Mouse (Mus musculus): Measurements from ENCODE around the gene Tcp11l2. TPM values are rescaled to one million over a fixed set of nuclear protein-coding genes. Genes with fewer than 3 reads are reported as not detected.
A peak's percentile ranks its signal among the peaks of the same experiment; 100 is the strongest.

Tcp11l2 gene
- polyA plus RNA-seq, 1 experiment from 2014 or later, result 6.4 TPM

DNA sequence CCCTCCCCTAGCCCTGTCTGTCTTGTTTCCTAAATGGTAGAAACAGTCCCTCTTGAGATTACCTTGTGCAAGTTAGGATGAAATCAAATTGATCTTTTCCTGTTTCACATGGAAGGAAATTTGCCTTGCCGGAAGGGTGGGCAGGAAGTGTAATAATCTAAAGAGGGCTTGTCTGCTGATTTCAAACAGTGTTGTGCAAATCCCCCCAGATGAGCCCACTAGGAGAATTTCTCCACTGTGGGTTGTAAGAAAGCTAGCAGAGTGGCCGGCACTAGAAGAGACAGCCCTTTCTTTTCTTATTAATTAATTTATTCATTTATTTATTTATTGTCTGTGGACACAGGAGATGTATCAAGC is 8.8 kb downstream of the Tcp11l2 start:
- Histone ChIP-seq H3K4me1 (peaks cover 21% of the 10 kb centered on the region), H3K9me3 (no peaks in the 10 kb centered on the region), H3K36me3 (no peaks in the 10 kb centered on the region; the same call in 1 of the 2 replicates), H3K27me3 (ENCODE audit: insufficient read depth, poor library complexity, severe bottlenecking) (no peaks in the 10 kb centered on the region), H3K4me3 (no peak overlapping the region), H3K27ac (no peak overlapping the region)
- no peak for DNase-seq (ENCODE audit: low spot score)
- WGBS, result 66% methylated on average over 2 of the region's 2 CpGs

DNA sequence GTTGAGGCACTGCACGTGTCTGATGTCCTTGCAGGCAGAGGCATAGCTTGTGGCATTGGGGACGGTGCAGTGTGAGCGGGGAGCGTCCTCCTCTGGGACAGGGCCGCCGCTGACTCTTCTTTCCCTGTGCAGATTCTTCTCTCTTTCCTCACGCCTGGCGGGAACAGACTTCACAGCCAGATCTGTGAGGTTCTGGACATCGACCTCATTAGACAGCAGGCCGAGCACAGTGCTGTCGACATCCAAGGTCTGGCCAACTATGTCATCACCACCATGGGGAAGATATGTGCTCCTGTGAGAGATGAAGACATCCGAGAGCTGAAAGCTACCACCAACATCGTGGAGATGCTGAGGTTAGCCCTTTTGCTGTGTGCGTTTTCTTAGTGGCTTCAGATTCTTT is 14.5 kb downstream of the Tcp11l2 start:
- no peak overlapping the region for H3K27ac ChIP-seq
- H3K9me3 ChIP-seq, result no peaks in the 10 kb centered on the region
- H3K4me1 ChIP-seq, result no peaks in the 10 kb centered on the region
- DNase-seq (ENCODE audit: low spot score), result no peak
- WGBS, result 66% methylated on average over 14 of the region's 14 CpGs
- no peaks in the 10 kb centered on the region; the same call in 1 of the 2 replicates for H3K36me3 ChIP-seq
- no peaks in the 10 kb centered on the region for H3K27me3 ChIP-seq (ENCODE audit: insufficient read depth, poor library complexity, severe bottlenecking)
- H3K4me3 ChIP-seq, result no peak overlapping the region

DNA sequence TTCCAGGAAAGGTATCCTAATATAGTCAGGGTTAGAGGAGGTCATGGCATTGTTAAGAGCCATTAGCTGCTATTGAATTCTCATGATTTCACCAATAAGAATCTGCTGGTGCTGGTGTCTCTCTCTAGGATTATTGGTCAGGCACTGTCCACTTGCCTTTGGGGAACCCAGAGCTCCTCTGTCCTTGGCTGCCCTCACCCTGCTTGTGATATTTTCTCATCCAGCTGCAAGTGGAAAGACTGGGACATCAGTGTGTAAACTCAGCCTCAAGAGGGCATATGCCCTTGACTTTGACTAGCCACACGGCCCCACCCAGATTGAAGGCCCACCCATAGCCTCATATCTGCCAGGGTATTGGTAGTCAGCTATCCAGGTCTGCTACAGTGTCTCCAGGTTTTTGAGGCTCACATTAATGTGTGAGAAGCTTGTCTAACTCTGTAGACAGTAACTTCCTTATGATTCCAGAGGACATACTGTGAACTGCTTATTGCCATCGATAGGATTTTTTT is 15.3 kb downstream of the Tcp11l2 start:
- no peak for DNase-seq (ENCODE audit: low spot score)
- WGBS, result 83% methylated on average over 2 of the region's 2 CpGs
- Histone ChIP-seq H3K36me3 (no peaks in the 10 kb centered on the region; the same call in 1 of the 2 replicates), H3K27me3 (ENCODE audit: insufficient read depth, poor library complexity, severe bottlenecking) (no peaks in the 10 kb centered on the region), H3K27ac (no peak overlapping the region), H3K4me1 (no peaks in the 10 kb centered on the region), H3K9me3 (no peaks in the 10 kb centered on the region), H3K4me3 (no peak overlapping the region)

DNA sequence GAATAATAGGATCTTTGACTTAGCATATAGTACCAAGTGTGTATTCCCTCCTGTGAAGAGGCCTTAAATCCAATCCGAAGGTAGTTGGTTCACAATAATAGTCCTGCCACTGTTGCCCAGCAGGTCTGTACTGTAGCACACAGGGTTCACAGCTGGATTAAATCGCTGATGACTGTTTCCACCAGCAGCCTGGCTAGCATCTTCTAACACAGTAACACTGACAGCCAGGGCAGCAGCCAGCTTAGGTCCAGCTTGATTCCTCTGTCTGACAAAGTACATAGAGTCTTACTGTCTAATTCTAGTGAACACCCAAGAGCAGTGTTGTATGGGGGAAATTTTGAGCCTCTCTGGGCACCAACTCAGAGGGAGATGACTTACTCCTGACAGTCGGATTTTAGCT is 16.3 kb downstream of the Tcp11l2 start:
- Histone ChIP-seq H3K4me3 (no peak overlapping the region), H3K4me1 (no peaks in the 10 kb centered on the region), H3K27ac (no peak overlapping the region), H3K9me3 (no peaks in the 10 kb centered on the region), H3K36me3 (no peaks in the 10 kb centered on the region; the same call in 1 of the 2 replicates), H3K27me3 (ENCODE audit: insufficient read depth, poor library complexity, severe bottlenecking) (no peaks in the 10 kb centered on the region)
- DNase-seq (ENCODE audit: low spot score), result no peak
- 67% methylated on average over 3 of the region's 3 CpGs for WGBS

DNA sequence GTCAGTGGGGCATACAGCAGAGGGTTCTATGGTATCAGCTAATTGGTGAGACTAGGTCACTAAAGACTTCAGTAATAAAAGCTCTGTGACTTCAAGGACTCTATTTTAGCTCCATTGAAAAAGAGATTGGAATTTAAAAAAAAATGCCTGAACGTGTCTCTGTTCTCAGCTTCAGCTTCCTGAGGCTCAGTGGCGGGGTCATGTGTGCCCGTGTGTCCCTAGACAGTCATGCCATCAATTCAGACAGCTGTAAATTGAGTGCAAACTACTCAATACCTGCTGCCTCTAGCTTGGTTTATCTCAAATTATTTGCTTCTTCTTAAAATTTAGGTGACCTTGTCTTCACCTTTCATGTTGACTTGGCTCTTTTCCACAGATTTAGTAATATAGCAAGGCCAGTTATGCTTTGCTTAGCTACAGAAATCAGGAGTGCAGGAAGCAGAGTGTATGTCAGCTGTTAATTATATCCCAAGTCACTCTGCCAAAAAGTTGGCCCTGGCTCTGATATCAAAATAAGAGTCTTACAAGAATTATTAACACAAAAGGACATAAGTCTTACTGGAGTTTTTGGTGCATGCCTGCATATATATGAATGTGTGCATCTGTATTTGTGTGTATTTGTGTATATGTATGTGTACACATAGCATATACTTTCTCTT is 20.8 kb downstream of the Tcp11l2 start:
- no peaks in the 10 kb centered on the region for H3K36me3 ChIP-seq
- peak; percentile 7 for DNase-seq (ENCODE audit: low spot score)
- H3K27me3 ChIP-seq (ENCODE audit: insufficient read depth, poor library complexity, severe bottlenecking), result no peaks in the 10 kb centered on the region
- WGBS, result 71% methylated on average over 3 of the region's 3 CpGs
- H3K4me1 ChIP-seq, result no peaks in the 10 kb centered on the region
- no peaks in the 10 kb centered on the region for H3K9me3 ChIP-seq
- H3K4me3 ChIP-seq, result no peak overlapping the region
- no peak overlapping the region for H3K27ac ChIP-seq

DNA sequence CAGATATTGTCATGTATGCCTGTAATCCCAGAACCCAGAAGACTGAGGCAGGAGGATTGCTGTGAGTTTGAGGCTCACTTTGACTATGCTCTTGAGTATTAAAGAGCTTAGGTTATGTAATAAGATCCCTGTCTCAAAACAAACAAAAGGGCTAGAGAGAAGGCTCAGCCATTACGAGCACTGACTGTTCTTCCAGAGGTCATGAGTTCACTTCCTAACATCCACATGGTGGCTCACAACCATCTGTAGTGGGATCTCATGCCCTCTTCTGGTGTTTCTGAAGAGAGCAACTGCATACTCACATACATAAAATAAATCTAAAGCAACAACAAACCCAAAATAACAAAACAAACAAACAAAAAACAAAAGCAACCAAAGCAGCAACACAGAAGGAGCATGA is 21.7 kb downstream of the Tcp11l2 start:
- Histone ChIP-seq H3K4me3 (no peak overlapping the region), H3K27ac (no peak overlapping the region), H3K36me3 (no peaks in the 10 kb centered on the region), H3K9me3 (no peaks in the 10 kb centered on the region), H3K27me3 (ENCODE audit: insufficient read depth, poor library complexity, severe bottlenecking) (no peaks in the 10 kb centered on the region), H3K4me1 (no peaks in the 10 kb centered on the region)
- 47% methylated on average over 1 of the region's 1 CpGs for WGBS
- DNase-seq (ENCODE audit: low spot score), result peak; percentile 58

DNA sequence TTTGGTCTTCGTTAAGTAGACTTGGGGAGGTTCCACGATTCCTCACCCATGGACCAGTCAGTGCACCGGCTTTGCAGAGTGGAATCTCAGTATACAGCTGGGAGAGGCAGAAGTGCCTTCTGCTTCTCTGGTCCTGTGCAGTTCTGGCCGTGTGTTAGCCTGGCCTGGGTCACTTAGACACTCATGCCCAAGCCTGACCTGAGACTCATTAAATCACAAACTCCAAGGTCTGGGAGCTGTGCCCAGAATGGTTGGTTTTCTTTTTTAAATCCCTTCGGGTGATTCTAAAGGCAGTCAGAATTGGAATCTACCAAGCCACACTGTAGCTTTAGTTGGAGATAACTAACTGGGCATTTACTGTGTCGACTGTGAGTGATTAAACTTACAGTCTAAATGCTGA is 23.7 kb downstream of the Tcp11l2 start:
- 79% methylated on average over 6 of the region's 6 CpGs for WGBS

DNA sequence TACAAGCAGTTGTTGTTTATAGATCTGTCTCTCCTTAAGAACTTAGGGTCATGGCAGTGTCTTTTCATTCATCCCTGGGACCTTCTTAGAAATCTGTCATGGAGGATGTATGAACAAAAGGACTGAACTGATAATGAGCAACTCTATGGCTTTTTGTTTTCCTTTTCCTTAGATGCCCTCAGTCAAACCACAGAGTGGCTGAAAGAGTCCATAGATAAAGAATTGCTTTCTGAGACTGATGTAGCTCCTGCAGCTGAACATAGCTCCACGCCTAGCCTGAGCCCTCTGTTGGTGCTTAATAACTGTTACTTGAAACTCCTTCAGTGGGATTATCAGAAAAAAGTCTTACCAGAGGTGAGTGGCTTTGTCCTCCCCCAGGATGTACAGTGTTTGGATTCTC is 27.9 kb downstream of the Tcp11l2 start:
- no peaks in the 10 kb centered on the region for H3K27me3 ChIP-seq (ENCODE audit: insufficient read depth, poor library complexity, severe bottlenecking)
- WGBS, result 73% methylated on average over 1 of the region's 1 CpGs
- peaks cover 7% of the 10 kb centered on the region; the same call in 1 of the 2 replicates for H3K4me1 ChIP-seq
- no peak overlapping the region for H3K4me3 ChIP-seq
- H3K36me3 ChIP-seq, result peaks cover 4% of the 10 kb centered on the region; the same call in 1 of the 2 replicates
- H3K27ac ChIP-seq, result no peak overlapping the region
- no peak for DNase-seq (ENCODE audit: low spot score)
- no peaks in the 10 kb centered on the region for H3K9me3 ChIP-seq

More for the DNA sequence above, 23.7 kb downstream of the Tcp11l2 start:
- Histone ChIP-seq H3K4me1 (no peaks in the 10 kb centered on the region), H3K27me3 (ENCODE audit: insufficient read depth, poor library complexity, severe bottlenecking) (no peaks in the 10 kb centered on the region), H3K27ac (no peak overlapping the region), H3K36me3 (no peaks in the 10 kb centered on the region; the same call in 1 of the 2 replicates), H3K4me3 (no peak overlapping the region), H3K9me3 (no peaks in the 10 kb centered on the region)
- DNase-seq (ENCODE audit: low spot score), result no peak

DNA sequence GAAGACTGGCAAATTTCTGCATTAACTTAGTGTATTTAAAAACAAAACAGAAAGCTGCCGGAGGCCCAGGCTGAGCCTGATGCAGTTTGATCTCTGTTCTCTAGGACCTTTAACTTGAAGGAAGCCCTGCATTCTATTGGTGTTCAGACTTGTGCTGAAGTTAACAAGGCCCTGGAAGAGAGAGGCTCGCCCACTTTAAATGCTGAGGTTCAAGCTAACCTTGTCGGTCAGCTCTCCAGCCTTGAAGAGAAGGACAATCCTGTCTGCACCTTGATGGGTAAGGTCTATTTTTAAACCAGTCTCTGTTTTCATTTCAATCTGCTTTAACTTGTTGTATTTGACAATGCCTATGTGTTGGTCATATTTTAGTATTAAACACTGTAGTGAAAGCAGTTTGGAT is 31.9 kb downstream of the Tcp11l2 start:
- no peak overlapping the region for H3K4me3 ChIP-seq
- H3K36me3 ChIP-seq, result peaks cover 4% of the 10 kb centered on the region; the same call in 1 of the 2 replicates
- H3K27ac ChIP-seq, result peak overlapping the region; percentile 49; the same call in 1 of the 2 replicates
- H3K4me1 ChIP-seq, result peaks cover 42% of the 10 kb centered on the region
- no peaks in the 10 kb centered on the region for H3K9me3 ChIP-seq
- WGBS, result 53% methylated on average over 3 of the region's 3 CpGs
- H3K27me3 ChIP-seq (ENCODE audit: insufficient read depth, poor library complexity, severe bottlenecking), result no peaks in the 10 kb centered on the region
- no peak for DNase-seq (ENCODE audit: low spot score)

DNA sequence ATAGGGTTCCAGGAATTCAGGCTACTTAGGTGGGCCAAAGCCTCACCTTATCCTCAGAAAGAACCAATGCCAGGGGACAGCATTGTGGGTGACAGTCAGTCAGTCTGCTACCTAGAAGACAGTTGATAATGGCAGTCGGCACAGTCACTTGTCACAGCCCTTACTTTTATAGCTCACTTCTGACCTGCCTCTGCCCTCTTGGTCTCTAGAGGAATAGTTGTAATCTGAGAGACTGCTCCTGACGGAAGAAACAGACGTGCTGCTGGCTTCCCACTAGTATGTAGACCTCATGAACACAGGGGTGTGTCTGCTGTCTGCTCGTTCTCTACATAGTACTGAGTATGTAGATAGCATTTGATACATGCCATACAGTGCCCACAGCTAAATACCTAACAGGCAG is 33.9 kb downstream of the Tcp11l2 start:
- DNase-seq (ENCODE audit: low spot score), result no peak
- no peak overlapping the region for H3K4me3 ChIP-seq
- H3K27me3 ChIP-seq (ENCODE audit: insufficient read depth, poor library complexity, severe bottlenecking), result no peaks in the 10 kb centered on the region
- peaks cover 4% of the 10 kb centered on the region; the same call in 1 of the 2 replicates for H3K36me3 ChIP-seq
- WGBS, result 33% methylated on average over 4 of the region's 4 CpGs
- H3K4me1 ChIP-seq, result peaks cover 46% of the 10 kb centered on the region
- no peaks in the 10 kb centered on the region for H3K9me3 ChIP-seq
- peak overlapping the region; percentile 74 for H3K27ac ChIP-seq

DNA sequence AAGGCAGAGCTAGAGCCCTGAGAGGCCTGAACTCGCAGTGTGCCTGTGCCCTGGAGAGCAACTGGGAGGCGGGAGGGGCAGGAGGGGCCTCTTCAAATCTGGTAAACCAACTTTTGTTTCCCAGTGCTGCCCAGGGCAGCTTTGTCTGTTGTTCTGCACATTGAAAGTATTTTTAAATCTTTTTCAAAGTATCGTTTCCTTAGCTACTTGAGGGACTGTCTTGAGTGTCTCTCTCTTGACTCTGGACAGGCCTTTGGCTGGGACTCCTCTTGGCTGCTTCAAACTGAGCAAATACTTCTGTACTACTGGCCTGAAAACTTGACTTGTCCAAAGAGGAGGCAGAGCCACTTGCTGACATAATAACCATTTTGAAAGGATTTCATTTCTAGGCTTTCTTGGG is 34.4 kb downstream of the Tcp11l2 start:
- 68% methylated on average over 3 of the region's 3 CpGs for WGBS

DNA sequence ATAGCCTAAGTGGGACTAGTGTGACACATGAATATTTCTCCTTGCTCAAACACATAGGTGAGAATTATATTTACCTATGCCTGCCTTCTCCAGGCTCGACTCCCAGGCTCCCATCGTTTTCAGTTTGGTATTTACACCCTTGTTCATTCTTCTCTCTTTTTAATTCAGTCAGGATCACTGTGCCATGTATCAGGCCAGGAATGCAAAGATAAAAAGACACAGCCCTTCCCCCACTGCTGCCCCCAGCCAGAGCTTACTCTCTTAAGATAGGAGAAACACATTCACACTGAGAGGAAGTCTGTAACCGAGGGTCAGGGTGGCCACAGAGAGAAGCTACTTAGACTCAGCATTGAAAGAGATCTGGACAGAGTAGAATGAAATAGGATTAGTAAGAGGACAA is 35.2 kb downstream of the Tcp11l2 start:
- Histone ChIP-seq H3K4me3 (no peak overlapping the region), H3K4me1 (peaks cover 48% of the 10 kb centered on the region), H3K27me3 (ENCODE audit: insufficient read depth, poor library complexity, severe bottlenecking) (no peaks in the 10 kb centered on the region), H3K9me3 (no peaks in the 10 kb centered on the region), H3K36me3 (no peaks in the 10 kb centered on the region), H3K27ac (peak overlapping the region; percentile 76; the same call in 1 of the 2 replicates)
- no peak for DNase-seq (ENCODE audit: low spot score)
- WGBS, result 28% methylated on average over 3 of the region's 3 CpGs

More for the DNA sequence above, 34.4 kb downstream of the Tcp11l2 start:
- H3K27ac ChIP-seq, result peak overlapping the region; percentile 74
- DNase-seq (ENCODE audit: low spot score), result no peak
- H3K4me3 ChIP-seq, result no peak overlapping the region
- H3K4me1 ChIP-seq, result peaks cover 48% of the 10 kb centered on the region
- H3K9me3 ChIP-seq, result no peaks in the 10 kb centered on the region
- no peaks in the 10 kb centered on the region for H3K27me3 ChIP-seq (ENCODE audit: insufficient read depth, poor library complexity, severe bottlenecking)
- H3K36me3 ChIP-seq, result peaks cover 4% of the 10 kb centered on the region; the same call in 1 of the 2 replicates

DNA sequence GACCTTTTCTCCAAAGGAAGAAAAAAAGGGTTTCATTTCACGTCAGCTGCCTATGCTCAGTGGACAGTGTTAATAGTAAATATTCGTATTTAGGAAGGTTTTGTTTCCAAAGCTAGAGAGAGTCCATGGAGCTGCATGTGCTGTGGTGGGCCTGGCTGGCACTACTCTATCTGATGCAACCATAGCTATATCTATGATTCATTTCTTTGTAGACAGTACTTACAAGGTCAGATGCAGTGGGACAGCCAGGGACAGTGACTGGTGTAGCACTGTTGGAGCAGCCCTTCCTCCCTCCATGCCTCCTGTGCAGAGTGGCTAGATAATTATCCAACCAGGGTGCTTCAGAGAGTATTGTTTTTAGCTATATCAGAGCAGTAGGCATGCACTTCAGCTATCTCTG is 35.9 kb downstream of the Tcp11l2 start:
- Histone ChIP-seq H3K36me3 (no peaks in the 10 kb centered on the region), H3K4me3 (no peak overlapping the region), H3K4me1 (peaks cover 48% of the 10 kb centered on the region), H3K9me3 (no peaks in the 10 kb centered on the region), H3K27me3 (ENCODE audit: insufficient read depth, poor library complexity, severe bottlenecking) (no peaks in the 10 kb centered on the region), H3K27ac (peak overlapping the region; percentile 76)
- WGBS, result 79% methylated on average over 2 of the region's 2 CpGs
- DNase-seq (ENCODE audit: low spot score), result no peak
